Mouse (Mus musculus) liver, embryonic 16.5 days (tissue): ENCODE data around the gene Grik4. TPM values are rescaled to one million over a fixed set of nuclear protein-coding genes. Genes with fewer than 3 reads are reported as not detected.

Source experiments
- ATAC-seq: fragments of 200-750 bp; cut with Nextera tagmentation; 2 replicates; pipeline ENCODE4 v1.8.0; 2017; ENCODE audit warnings: low read depth, mild to moderate bottlenecking, moderate number of reproducible peaks, moderate library complexity
- H3K27ac ChIP-seq: fragments of 300-500 bp; sonication (generic); 2 replicates; pipeline ENCODE4 v1.5.1; 2014; ENCODE audit warnings: mild to moderate bottlenecking, low read length
- H3K27me3 ChIP-seq: fragments of 300-500 bp; sonication (generic); 2 replicates; pipeline ENCODE4 v1.6.1; 2014; ENCODE audit warnings: low read depth, low read length, mixed read lengths; ENCODE audit not compliant: control insufficient read depth, insufficient read depth
- H3K36me3 ChIP-seq: fragments of 300-500 bp; sonication (generic); 2 replicates; pipeline ENCODE4 v1.6.1; 2014; ENCODE audit warnings: mild to moderate bottlenecking; ENCODE audit not compliant: control insufficient read depth, insufficient read depth
- H3K4me1 ChIP-seq: fragments of 300-500 bp; sonication (generic); 2 replicates; pipeline ENCODE4 v1.6.1; 2014; ENCODE audit warnings: low read depth, low read length, mixed read lengths; ENCODE audit not compliant: control insufficient read depth
- H3K4me2 ChIP-seq: fragments of 300-500 bp; sonication (generic); 2 replicates; pipeline ENCODE4 v1.6.1; 2014; ENCODE audit warnings: low read depth, low read length, mixed read lengths
- H3K4me3 ChIP-seq: fragments of 300-500 bp; sonication (generic); 2 replicates; pipeline ENCODE4 v1.5.1; 2014; ENCODE audit warnings: low read depth, mild to moderate bottlenecking, low read length
- H3K9ac ChIP-seq: fragments of 300-500 bp; sonication (generic); 2 replicates; pipeline ENCODE4 v1.6.1; 2014; ENCODE audit warnings: low read depth, low read length
- H3K9me3 ChIP-seq: fragments of 300-500 bp; sonication (generic); replicated peaks from 2 replicates; pipeline ENCODE4 v1.6.1; 2016; ENCODE audit warnings: low read length; ENCODE audit not compliant: control insufficient read depth
- WGBS: fragments of 180-500 bp; shearing (Covaris S2); extraction: QIAGEN DNeasy Blood & Tissue Kit; methylation state at CpG from one replicate; pipeline ENCODE4 v1.1.7; 2014; ENCODE audit not compliant: insufficient replicate concordance; 5-methylcytosine and 5-hydroxymethylcytosine counted together
- polyA plus RNA-seq: library from polyadenylated mRNA; unstranded; fragments of >200 nt; fragmentation: Nextera tagmentation; extraction: Ambion mirVana; gene quantifications from 2 replicates; pipeline ENCODE4 v1.2.1, GENCODE M21; 2015

Grik4 gene
- polyA plus RNA-seq, 1 experiment from 2014 or later = 0.24 TPM

- no peak for ATAC-seq
- Histone ChIP-seq H3K9ac (no peak overlapping the region), H3K27ac (no peak overlapping the region), H3K36me3 (no peaks in the 10 kb centered on the region), H3K4me3 (no peak overlapping the region), H3K4me2 (no peak overlapping the region), H3K27me3 (no peaks in the 10 kb centered on the region), H3K4me1 (no peaks in the 10 kb centered on the region), H3K9me3 (no peaks in the 10 kb centered on the region)
- WGBS = 53% methylated on average over 7 of the region's 7 CpGs
Measured at GRCm38 (mm10) chr9:42920190-42920589, 24.1 kb downstream of the Grik4 start.

- Histone ChIP-seq H3K27me3 (no peaks in the 10 kb centered on the region), H3K4me3 (no peak overlapping the region), H3K36me3 (no peaks in the 10 kb centered on the region), H3K4me1 (no peaks in the 10 kb centered on the region), H3K4me2 (no peak overlapping the region), H3K9ac (no peak overlapping the region), H3K27ac (no peak overlapping the region), H3K9me3 (no peaks in the 10 kb centered on the region)
- 64% methylated on average over 7 of the region's 7 CpGs for WGBS
- ATAC-seq = no peak
Measured at GRCm38 (mm10) chr9:42917911-42918310, 26.4 kb downstream of the Grik4 start.

- Histone ChIP-seq H3K4me3 (no peak overlapping the region), H3K4me2 (no peak overlapping the region), H3K4me1 (peaks cover 4% of the 10 kb centered on the region), H3K27me3 (no peaks in the 10 kb centered on the region), H3K9ac (no peak overlapping the region), H3K27ac (no peak overlapping the region), H3K9me3 (no peaks in the 10 kb centered on the region), H3K36me3 (no peaks in the 10 kb centered on the region)
- 54% methylated on average over 2 of the region's 2 CpGs for WGBS
- ATAC-seq = no peak
Measured at GRCm38 (mm10) chr9:42913201-42913600, 31.1 kb downstream of the Grik4 start.

- Histone ChIP-seq H3K9me3 (no peaks in the 10 kb centered on the region), H3K4me2 (no peak overlapping the region; the same call in 1 of the 2 replicates), H3K36me3 (no peaks in the 10 kb centered on the region), H3K4me3 (no peak overlapping the region), H3K27ac (no peak overlapping the region), H3K27me3 (no peaks in the 10 kb centered on the region), H3K9ac (no peak overlapping the region), H3K4me1 (peaks cover 4% of the 10 kb centered on the region)
- ATAC-seq = peak; percentile 58
- 20% methylated on average over 8 of the region's 8 CpGs for WGBS
Measured at GRCm38 (mm10) chr9:42908657-42909313, 35.5 kb downstream of the Grik4 start.

GRCm38 (mm10) chr9:42906995-42907394 lies 37.3 kb downstream of the Grik4 start:
- no peaks in the 10 kb centered on the region for H3K9me3 ChIP-seq
- no peak overlapping the region for H3K4me3 ChIP-seq
- ATAC-seq = no peak; the same call in 1 of the 2 replicates
- no peak overlapping the region for H3K9ac ChIP-seq
- peaks cover 4% of the 10 kb centered on the region for H3K4me1 ChIP-seq
- H3K27me3 ChIP-seq = no peaks in the 10 kb centered on the region
- H3K36me3 ChIP-seq = no peaks in the 10 kb centered on the region
- H3K27ac ChIP-seq = no peak overlapping the region
- WGBS = 32% methylated on average over 3 of the region's 3 CpGs
- no peak overlapping the region for H3K4me2 ChIP-seq

GRCm38 (mm10) chr9:42898091-42898591 lies 46.2 kb downstream of the Grik4 start:
- Histone ChIP-seq H3K27ac (no peak overlapping the region), H3K4me1 (no peaks in the 10 kb centered on the region), H3K4me3 (no peak overlapping the region; the same call in 1 of the 2 replicates), H3K9me3 (no peaks in the 10 kb centered on the region), H3K36me3 (no peaks in the 10 kb centered on the region), H3K4me2 (peak overlapping the region; percentile 54; the same call in 1 of the 2 replicates), H3K27me3 (peaks cover 30% of the 10 kb centered on the region), H3K9ac (no peak overlapping the region)
- no peak for ATAC-seq
- WGBS = 10% methylated on average over 11 of the region's 11 CpGs

GRCm38 (mm10) chr9:42897361-42898051 lies 46.8 kb downstream of the Grik4 start:
- 1% methylated on average over 51 of the region's 52 CpGs for WGBS
- H3K27me3 ChIP-seq = peaks cover 30% of the 10 kb centered on the region
- H3K9ac ChIP-seq = no peak overlapping the region
- no peaks in the 10 kb centered on the region for H3K36me3 ChIP-seq
- H3K4me1 ChIP-seq = no peaks in the 10 kb centered on the region
- H3K4me3 ChIP-seq = peak overlapping the region; percentile 42
- no peak for ATAC-seq
- H3K9me3 ChIP-seq = no peaks in the 10 kb centered on the region
- H3K4me2 ChIP-seq = peak overlapping the region; percentile 54
- H3K27ac ChIP-seq = no peak overlapping the region

GRCm38 (mm10) chr9:42896421-42897210 lies 47.7 kb downstream of the Grik4 start:
- WGBS = 3% methylated on average over 16 of the region's 16 CpGs
- Histone ChIP-seq H3K9me3 (no peaks in the 10 kb centered on the region), H3K36me3 (no peaks in the 10 kb centered on the region), H3K9ac (no peak overlapping the region), H3K27me3 (peaks cover 30% of the 10 kb centered on the region), H3K4me3 (peak overlapping the region; percentile 42), H3K27ac (no peak overlapping the region), H3K4me1 (no peaks in the 10 kb centered on the region), H3K4me2 (peak overlapping the region; percentile 54)
- ATAC-seq = no peak
